Mouse (Mus musculus) neural tube, embryonic 10.5 days (tissue): Measurements from ENCODE around the gene Slc25a26.

Experiments
- DNase-seq: peaks from one replicate; pipeline ENCODE4 v3.0.0-alpha.2; 2017; ENCODE audit warnings: low spot score; ENCODE audit errors: extremely low spot score

The Slc25a26 gene

DNA sequence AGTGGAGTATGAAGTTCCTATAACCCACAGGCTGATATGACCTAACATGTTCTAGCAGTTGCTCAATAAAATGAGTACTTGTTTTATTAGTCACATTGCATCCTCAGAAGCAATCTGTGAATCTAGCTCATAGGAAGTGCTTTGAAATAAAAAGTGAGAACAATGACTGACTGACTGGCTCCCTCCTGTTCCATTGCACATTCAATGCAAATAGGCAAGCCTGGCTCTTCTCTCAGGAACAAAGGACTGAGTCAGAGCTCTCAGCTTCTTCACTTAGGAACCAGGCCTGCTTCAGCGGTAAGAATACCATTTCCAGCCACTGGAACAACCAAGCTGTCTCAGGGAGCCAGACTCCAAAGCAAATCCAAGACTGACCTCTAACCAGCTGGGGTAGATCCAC, 135.2 kb downstream of the Slc25a26 start:
- no peak for DNase-seq

DNA sequence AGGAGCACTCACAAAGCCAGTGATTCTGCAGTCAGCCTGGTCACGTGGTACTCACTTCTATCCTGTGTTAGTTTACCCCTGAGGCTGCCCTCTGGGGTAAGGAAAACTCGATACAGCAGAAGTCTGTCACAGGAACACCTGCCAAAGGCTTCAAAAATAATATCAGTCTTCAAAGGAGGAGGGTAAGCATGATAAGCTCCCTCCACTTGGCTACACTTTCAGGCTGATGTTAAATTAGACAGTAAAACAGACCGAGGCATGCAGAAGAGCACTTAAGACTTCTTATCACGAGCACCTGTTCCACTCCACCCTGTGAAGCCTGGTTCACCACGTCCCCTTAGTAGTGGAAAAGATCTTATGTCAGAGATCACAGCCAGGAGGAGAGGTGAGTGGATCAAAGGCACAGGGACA, 136.9 kb downstream of the Slc25a26 start:
- no peak for DNase-seq

DNA sequence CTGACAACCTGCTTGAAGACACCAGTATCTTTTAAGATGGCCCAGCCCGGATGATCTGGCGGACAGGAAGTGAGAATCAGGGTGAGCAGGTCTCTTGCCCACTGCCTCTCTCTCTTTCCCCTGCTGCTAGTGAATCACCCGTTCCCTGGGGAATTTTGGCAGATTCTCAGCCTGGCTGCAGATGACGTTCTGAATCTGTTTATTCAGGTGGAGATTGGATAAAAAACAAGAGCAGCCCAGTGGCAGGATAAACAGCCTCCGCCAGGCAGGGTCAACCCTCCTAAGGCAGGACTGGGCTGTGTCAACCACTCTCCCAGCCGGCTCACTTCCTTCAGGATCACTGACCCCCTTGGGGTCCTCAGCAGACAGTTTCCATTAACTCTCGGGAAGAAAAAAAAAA, 140.2 kb downstream of the Slc25a26 start:
- DNase-seq: peak; percentile 47

GRCm38 (mm10) chr6:94642048-94642447, 141.9 kb downstream of the Slc25a26 start:
- no peak for DNase-seq

DNA sequence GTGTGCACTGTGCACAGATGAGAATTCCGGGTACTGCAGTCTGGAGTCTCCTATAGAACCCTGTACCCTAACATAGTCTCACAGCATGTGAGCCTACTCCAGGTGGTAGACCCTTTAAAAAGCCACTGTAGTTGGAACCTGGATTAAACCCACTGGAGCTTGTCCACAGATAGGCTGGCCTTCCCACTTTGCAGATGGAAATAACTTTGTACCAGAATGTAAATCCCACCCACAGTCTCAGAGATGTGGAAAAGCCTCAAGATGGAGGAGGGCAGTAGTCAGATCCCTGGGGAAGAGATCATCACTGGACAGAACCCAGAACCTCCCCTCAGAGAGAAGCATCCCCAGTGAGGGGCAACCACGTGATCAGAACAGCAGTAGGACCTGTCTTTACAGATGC, 143.9 kb downstream of the Slc25a26 start:
- no peak for DNase-seq

DNA sequence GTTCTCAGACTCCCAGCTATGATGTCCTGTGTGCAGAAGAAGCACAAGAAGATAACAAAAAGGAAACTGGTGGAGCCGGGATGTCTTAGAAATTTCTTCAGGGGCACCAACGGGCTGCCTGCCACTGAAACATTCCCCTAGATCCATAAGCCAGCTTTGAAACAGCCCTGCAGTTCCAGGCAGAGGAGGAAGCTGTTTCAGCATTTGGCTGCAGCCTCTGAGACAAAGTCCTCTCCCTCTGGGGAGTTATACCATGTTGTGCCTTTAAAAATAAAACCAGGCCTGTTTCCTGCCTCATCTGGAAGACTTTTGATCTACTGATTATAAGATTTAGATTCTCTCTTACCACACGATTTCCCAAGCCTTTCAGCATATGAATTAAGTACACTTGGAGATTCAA, 144.5 kb downstream of the Slc25a26 start:
- no peak for DNase-seq

- DNase-seq: no peak
These were observed 145.6 kb downstream of the Slc25a26 start for GRCm38 (mm10) chr6:94645723-94646122.

- no peak for DNase-seq
These were observed 146.2 kb downstream of the Slc25a26 start for GRCm38 (mm10) chr6:94646274-94646863.

DNA sequence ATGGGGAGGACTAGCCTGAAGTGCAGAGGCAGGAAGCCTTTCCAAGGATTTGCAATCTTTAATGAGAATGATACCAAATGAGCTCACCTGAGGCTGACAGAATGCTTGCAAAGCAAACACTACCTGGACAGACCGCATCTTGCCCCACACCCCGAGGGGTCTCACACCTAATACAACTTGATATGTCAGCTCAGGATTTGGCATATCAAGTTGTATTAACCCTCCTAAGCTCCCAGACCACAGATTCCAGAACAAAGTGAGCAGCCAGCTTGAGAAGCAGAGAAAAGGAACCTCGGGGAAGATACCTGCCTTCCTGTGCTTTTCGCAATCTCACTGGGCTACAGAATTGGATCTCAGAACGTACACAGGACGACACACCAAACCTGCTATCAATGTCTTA, 146.8 kb downstream of the Slc25a26 start:
- no peak for DNase-seq

GRCm38 (mm10) chr6:94647574-94648430, 147.7 kb downstream of the Slc25a26 start:
- DNase-seq: peak; percentile 51

DNA sequence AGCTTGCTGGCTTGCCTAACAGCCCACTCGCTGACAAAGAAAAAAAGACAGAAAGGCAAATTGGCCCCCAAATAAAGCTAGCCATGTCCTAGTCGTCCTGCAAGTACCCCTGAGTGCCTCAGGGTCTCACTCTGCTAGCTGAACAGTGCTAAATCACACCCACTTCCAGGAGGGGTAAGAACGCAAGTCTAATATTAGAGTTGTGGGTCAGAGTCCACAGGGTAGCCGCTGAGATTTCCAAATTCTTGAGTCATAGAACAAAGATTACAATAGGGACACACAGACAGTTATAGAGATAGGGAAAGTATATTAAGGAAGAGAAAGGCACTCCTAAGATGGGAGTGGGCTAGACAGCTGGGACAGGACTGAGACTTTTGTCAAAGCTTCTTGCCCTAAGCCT, 148.4 kb downstream of the Slc25a26 start:
- DNase-seq: no peak

DNA sequence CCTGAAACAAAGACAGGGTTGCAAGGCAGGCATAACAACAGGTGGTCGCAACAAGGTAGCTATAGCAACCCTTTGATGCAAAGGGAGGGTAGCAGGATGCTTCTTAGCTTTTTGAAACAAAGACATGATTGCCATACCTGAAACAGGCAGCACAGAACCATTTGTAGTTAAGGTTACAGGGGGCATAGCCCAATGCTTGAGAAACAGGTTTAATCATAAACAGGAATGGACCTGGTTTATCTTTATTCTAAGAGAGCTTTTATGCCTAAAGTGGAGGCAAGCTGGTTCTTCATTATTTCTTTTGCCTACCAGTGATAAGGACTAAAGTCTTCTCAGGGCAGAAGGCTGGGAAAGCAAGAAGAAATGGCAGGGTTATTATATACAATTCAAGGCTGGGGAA, 149.5 kb downstream of the Slc25a26 start:
- DNase-seq: no peak

- no peak for DNase-seq
These were observed 151.4 kb downstream of the Slc25a26 start for GRCm38 (mm10) chr6:94651541-94651940.

DNA sequence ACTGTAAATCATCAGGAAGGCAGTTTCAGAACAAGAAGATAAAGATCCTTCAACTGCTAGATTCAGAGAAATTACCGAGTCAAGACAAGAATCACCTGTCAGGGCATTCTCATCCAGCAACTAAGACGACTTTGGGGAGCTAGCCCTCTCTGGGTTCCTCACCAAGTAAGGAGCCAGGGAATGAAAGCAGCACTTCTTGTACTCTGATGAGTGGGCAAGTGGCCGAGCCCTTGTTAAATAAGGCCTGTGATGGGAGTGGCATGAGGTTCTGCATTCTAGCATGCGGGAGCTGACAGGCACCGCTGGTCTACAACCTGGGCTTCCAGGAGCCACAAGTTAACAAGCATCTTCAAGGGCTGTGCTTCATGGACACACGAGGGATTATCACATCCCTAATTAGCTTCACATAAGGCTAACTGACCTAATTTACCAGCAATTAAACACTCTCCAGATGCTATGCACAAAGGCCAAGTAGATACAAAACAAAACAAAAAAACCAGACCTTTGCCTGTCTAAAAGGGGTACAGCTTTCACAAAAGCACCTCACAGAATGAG, 152.6 kb downstream of the Slc25a26 start:
- no peak for DNase-seq

DNA sequence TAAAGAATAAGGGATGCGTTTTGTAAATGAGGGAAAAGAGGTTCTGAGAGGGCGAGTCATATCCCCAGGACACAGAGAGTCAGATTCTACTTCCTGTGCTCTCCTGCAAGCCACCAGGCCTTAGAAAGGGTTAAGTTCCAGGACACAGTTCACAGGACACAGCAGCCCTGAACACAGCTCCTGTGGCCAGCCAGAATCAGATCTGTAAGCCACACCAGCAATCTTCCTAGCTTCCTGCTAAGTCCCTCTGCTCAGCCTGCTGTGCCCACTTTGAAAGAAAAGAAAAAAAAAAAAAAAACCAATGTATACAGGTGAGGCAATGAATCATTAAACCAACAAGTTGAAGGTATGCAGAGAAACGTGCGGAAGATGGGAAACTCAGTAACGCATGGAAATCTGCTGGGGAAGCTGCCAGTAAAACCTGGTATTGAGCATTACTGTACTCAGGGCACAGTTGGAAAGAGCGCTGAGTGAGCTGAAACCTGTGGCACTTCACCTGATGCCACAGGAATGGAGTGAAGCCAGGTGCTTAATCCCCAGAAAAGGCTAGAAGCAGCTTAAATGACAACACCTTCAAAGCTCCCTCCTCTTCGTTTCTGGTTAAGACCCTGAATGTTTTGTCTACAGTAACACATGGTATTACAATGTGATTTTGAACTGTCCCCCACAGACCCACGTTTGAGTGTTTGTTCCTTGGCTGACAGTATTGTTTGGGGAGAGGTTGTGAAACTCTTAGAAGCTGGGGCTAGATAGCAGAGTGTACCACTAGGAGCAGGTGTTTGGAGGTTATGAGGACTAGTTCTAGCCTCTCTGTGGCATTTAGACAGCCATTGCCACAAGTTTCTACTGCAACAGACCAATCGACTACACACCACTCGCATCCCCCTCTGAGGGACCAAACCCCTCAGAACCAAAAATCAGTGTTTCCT, 153.5 kb downstream of the Slc25a26 start:
- no peak for DNase-seq
